Mouse (Mus musculus): Measurements from ENCODE around the gene Ankrd44. TPM values are rescaled to one million over a fixed set of nuclear protein-coding genes. Genes with fewer than 3 reads are reported as not detected.
A peak's percentile ranks its signal among the peaks of the same experiment; 100 is the strongest.

Ankrd44 gene
- polyA plus RNA-seq, 1 experiment from 2014 or later, result 19.2 TPM

DNA sequence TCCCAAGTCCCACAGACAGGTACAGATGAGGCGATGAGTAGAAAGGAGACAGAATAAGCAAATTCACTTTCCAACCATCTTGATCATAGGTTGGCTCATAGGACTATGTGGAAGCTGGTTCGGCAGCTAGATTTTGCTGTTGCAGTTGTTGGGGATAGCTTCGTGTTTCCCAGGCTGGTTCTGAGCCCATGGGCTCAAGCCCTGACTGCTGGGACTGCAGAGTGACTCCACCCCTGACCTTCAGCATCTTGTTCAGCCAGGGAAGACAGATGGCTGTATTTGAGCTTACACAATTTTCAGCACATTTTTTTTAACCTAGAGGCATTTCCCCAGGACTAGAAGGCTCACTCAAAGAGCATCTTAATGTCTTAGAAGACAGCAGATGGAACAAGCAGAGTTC, 237.7 kb downstream of the Ankrd44 start:
- Histone ChIP-seq H3K27me3 (replicated peaks; ENCODE audit: low read depth, poor library complexity, severe bottlenecking) (no peaks in the 10 kb centered on the region), H3K9me3 (no peaks in the 10 kb centered on the region), H3K4me1 (no peaks in the 10 kb centered on the region), H3K27ac (replicated peaks) (no peak overlapping the region), H3K4me3 (no peak overlapping the region), H3K36me3 (replicated peaks) (no peaks in the 10 kb centered on the region)
- no peak for DNase-seq (ENCODE audit: low spot score)
- 86% methylated on average over 3 of the region's 3 CpGs for WGBS

GRCm38 (mm10) chr1:54684316-54684715, 241.9 kb downstream of the Ankrd44 start:
- DNase-seq (ENCODE audit: low spot score), result no peak
- no peaks in the 10 kb centered on the region for H3K27me3 ChIP-seq (replicated peaks; ENCODE audit: low read depth, poor library complexity, severe bottlenecking)
- no peaks in the 10 kb centered on the region for H3K36me3 ChIP-seq (replicated peaks)
- no peaks in the 10 kb centered on the region for H3K9me3 ChIP-seq
- H3K4me1 ChIP-seq, result no peaks in the 10 kb centered on the region
- WGBS, result 87% methylated on average over 4 of the region's 4 CpGs
- H3K4me3 ChIP-seq, result no peak overlapping the region
- H3K27ac ChIP-seq (replicated peaks), result no peak overlapping the region

DNA sequence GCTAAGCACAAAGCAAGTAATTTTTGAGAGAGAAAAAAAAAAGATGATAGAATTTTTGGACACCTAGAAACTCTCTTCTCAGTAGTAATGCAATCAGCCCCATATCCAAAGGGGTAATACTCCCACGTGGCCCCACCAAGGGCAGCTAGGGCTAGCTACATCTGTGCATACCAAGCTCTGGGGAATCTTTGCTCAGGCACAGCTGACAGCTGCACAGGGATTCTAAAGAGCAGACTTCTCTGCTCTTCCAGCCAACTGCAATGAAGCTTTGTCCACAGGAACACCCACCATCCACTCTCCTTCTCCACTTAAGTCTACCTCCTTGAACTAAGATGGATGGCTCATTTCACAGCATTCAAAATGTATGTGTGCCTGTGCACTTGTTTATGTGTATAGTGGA, 246.6 kb downstream of the Ankrd44 start:
- no peak overlapping the region for H3K27ac ChIP-seq (replicated peaks)
- no peaks in the 10 kb centered on the region for H3K27me3 ChIP-seq (replicated peaks; ENCODE audit: low read depth, poor library complexity, severe bottlenecking)
- WGBS, result 78% methylated on average over 1 of the region's 1 CpGs
- H3K4me1 ChIP-seq, result peaks cover 9% of the 10 kb centered on the region; the same call in 1 of the 2 replicates
- H3K4me3 ChIP-seq, result no peak overlapping the region
- H3K9me3 ChIP-seq, result no peaks in the 10 kb centered on the region
- H3K36me3 ChIP-seq (replicated peaks), result peaks cover 4% of the 10 kb centered on the region; the same call in 1 of the 2 replicates
- DNase-seq (ENCODE audit: low spot score), result no peak

DNA sequence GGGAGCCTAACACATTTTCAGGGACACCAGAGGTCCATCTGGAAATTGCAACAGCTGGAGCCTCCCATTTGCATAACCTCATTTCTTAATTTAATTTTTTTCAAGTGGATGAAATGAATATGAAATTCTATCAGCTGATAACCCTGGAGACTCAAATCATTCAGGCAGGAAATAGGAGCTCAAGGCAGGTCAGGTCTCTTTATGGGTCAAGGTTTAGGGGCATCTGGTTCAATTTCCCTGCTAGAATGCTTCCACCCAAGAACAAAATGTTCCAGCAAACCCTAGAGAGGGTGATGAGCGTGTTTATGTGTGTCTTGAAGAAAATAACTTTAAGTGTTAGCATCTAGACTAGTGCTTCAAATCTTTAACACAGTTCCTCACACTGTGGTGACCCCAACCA, 248.2 kb downstream of the Ankrd44 start:
- Histone ChIP-seq H3K4me3 (no peak overlapping the region), H3K36me3 (replicated peaks) (peaks cover 4% of the 10 kb centered on the region; the same call in 1 of the 2 replicates), H3K9me3 (no peaks in the 10 kb centered on the region), H3K27me3 (replicated peaks; ENCODE audit: low read depth, poor library complexity, severe bottlenecking) (no peaks in the 10 kb centered on the region), H3K27ac (replicated peaks) (no peak overlapping the region), H3K4me1 (peaks cover 9% of the 10 kb centered on the region; the same call in 1 of the 2 replicates)
- DNase-seq (ENCODE audit: low spot score), result no peak
- 75% methylated on average over 1 of the region's 1 CpGs for WGBS

DNA sequence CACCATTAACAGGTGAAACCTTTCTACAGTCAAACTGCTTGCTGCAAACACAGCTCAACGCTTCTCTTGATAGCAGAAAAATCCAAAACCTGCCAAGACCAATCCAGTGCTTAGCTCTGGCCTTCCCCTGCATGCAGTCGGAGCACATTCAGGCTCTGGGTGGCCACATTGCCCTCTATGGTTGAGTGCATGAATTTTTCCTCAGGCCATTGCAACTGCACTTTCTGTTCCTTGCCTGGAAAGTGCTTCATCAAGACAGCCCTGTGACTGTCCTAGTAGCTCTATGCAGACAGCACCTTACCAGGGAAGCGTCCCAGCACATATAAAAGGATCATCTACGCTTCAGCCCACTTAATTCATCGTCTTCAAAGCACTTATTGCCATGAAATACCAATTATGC, 250.7 kb downstream of the Ankrd44 start:
- Histone ChIP-seq H3K36me3 (replicated peaks) (peaks cover 4% of the 10 kb centered on the region; the same call in 1 of the 2 replicates), H3K4me1 (peaks cover 9% of the 10 kb centered on the region; the same call in 1 of the 2 replicates), H3K9me3 (no peaks in the 10 kb centered on the region), H3K27ac (replicated peaks) (no peak overlapping the region), H3K4me3 (no peak overlapping the region), H3K27me3 (replicated peaks; ENCODE audit: low read depth, poor library complexity, severe bottlenecking) (no peaks in the 10 kb centered on the region)
- WGBS, result 63% methylated on average over 5 of the region's 5 CpGs
- no peak for DNase-seq (ENCODE audit: low spot score)

- H3K36me3 ChIP-seq (replicated peaks), result no peaks in the 10 kb centered on the region; the same call in 1 of the 2 replicates
- 81% methylated on average over 2 of the region's 2 CpGs for WGBS
- no peak for DNase-seq (ENCODE audit: low spot score)
Observed at GRCm38 (mm10) chr1:54667991-54668390, 258.2 kb downstream of the Ankrd44 start.

DNA sequence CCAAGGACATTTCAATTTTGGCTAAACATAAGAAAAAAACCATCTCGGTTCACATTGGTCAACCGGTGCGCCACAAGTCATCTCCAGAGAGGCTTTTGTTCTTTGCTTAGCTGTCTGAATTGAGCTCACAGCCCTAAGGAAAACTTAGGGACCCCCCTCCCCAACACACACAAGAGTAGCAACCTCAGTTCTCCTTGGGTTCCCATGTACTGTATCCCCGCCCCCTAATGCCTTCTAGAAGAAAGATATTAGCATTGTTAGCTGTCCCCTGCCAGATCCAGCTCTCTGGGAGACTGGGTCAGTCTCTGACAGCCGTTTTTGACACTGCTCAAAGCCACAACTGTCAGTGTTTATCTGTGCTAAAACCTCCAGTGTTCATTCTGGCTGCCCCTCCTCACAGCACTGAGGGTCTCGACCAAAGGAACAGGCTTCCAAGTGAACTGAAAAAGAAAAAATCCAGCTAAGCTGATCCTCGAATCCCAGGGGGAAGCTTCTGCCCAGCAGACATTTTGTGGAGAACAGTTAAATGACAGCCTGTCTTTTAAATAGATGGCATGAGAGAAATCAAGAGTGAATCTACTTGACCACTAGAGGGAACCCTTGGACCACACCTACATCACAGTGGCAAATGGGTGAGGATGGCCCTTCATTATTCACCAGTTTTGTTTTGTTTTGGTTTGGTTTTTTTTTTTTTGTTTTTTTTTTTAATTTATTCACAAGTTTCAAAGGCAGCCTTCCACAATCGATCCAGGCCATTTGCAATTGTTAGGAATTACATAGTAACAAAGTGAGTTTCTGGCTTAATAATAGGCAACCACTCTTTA, 260.4 kb downstream of the Ankrd44 start:
- DNase-seq (ENCODE audit: low spot score), result peak; percentile 23
- H3K4me3 ChIP-seq, result no peak overlapping the region
- no peak overlapping the region for H3K27ac ChIP-seq (replicated peaks)
- H3K9me3 ChIP-seq, result no peaks in the 10 kb centered on the region
- H3K36me3 ChIP-seq (replicated peaks), result peaks cover 2% of the 10 kb centered on the region; the same call in 1 of the 2 replicates
- H3K4me1 ChIP-seq, result peaks cover 4% of the 10 kb centered on the region; the same call in 1 of the 2 replicates
- no peaks in the 10 kb centered on the region for H3K27me3 ChIP-seq (replicated peaks; ENCODE audit: low read depth, poor library complexity, severe bottlenecking)
- WGBS, result 65% methylated on average over 8 of the region's 8 CpGs

More at GRCm38 (mm10) chr1:54667991-54668390, 258.2 kb downstream of the Ankrd44 start:
- Histone ChIP-seq H3K27me3 (replicated peaks; ENCODE audit: low read depth, poor library complexity, severe bottlenecking) (no peaks in the 10 kb centered on the region), H3K9me3 (no peaks in the 10 kb centered on the region), H3K4me3 (no peak overlapping the region), H3K4me1 (peaks cover 4% of the 10 kb centered on the region; the same call in 1 of the 2 replicates), H3K27ac (replicated peaks) (no peak overlapping the region)

GRCm38 (mm10) chr1:54665095-54665494, 261.1 kb downstream of the Ankrd44 start:
- no peak for DNase-seq (ENCODE audit: low spot score)
- Histone ChIP-seq H3K9me3 (no peaks in the 10 kb centered on the region), H3K27ac (replicated peaks) (no peak overlapping the region), H3K4me3 (no peak overlapping the region), H3K4me1 (peaks cover 4% of the 10 kb centered on the region; the same call in 1 of the 2 replicates), H3K27me3 (replicated peaks; ENCODE audit: low read depth, poor library complexity, severe bottlenecking) (no peaks in the 10 kb centered on the region), H3K36me3 (replicated peaks) (peaks cover 6% of the 10 kb centered on the region; the same call in 1 of the 2 replicates)
- 87% methylated on average over 4 of the region's 4 CpGs for WGBS

- H3K9me3 ChIP-seq, result no peaks in the 10 kb centered on the region
- H3K27ac ChIP-seq (replicated peaks), result no peak overlapping the region
- H3K4me1 ChIP-seq, result no peaks in the 10 kb centered on the region
- no peak overlapping the region for H3K4me3 ChIP-seq
- no peaks in the 10 kb centered on the region for H3K27me3 ChIP-seq (replicated peaks; ENCODE audit: low read depth, poor library complexity, severe bottlenecking)
- WGBS, result 86% methylated on average over 6 of the region's 6 CpGs
- peaks cover 6% of the 10 kb centered on the region; the same call in 1 of the 2 replicates for H3K36me3 ChIP-seq (replicated peaks)
- no peak for DNase-seq (ENCODE audit: low spot score)
Observed at GRCm38 (mm10) chr1:54660674-54661073, 265.5 kb downstream of the Ankrd44 start.

DNA sequence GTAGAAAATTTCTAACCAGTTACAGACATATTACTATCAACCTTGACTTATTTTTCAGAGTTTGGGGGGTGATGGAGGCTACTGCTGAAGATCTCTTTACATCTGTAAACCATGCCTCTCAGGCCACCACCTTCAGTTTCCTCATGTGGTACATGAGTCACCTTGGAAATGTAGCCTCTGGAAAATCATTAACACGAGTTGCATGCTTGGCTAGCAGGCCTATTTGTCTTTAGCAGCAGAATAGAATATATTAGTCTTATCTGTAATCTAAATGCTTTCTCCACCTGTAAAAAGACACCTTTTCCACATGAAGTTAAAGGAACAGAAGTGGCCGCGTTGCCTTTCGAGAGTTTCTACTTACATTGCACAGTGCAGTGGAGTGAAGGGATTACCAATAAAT, 267.6 kb downstream of the Ankrd44 start:
- Histone ChIP-seq H3K9me3 (no peaks in the 10 kb centered on the region), H3K27me3 (replicated peaks; ENCODE audit: low read depth, poor library complexity, severe bottlenecking) (no peaks in the 10 kb centered on the region), H3K4me1 (no peaks in the 10 kb centered on the region), H3K4me3 (no peak overlapping the region), H3K27ac (replicated peaks) (no peak overlapping the region), H3K36me3 (replicated peaks) (peaks cover 6% of the 10 kb centered on the region; the same call in 1 of the 2 replicates)
- DNase-seq (ENCODE audit: low spot score), result no peak
- WGBS, result 97% methylated on average over 4 of the region's 4 CpGs

DNA sequence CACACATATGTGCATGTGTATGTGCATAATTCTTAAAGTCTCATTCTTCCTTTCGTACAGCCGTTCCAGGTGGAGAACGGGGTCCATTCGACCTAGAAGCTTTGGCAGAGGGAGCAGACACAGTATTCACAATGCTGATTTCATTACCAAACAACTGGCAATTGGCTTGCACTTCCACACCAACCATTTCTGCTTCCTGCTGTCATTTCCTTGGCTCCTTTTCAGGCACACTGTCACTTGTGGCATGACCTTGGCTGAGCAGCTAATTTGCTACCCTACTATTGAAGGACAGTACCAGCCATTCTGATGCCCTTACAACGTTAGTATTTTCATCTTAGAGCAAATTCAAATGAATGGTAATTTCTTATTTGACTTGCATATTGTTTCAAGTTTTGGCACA, 277.9 kb downstream of the Ankrd44 start:
- Histone ChIP-seq H3K36me3 (replicated peaks) (peaks cover 12% of the 10 kb centered on the region; the same call in 1 of the 2 replicates), H3K27ac (replicated peaks) (no peak overlapping the region), H3K27me3 (replicated peaks; ENCODE audit: low read depth, poor library complexity, severe bottlenecking) (no peaks in the 10 kb centered on the region), H3K4me3 (no peak overlapping the region), H3K4me1 (no peaks in the 10 kb centered on the region), H3K9me3 (no peaks in the 10 kb centered on the region)
- no peak for DNase-seq (ENCODE audit: low spot score)
- WGBS, result 90% methylated on average over 5 of the region's 5 CpGs

- H3K4me1 ChIP-seq, result no peaks in the 10 kb centered on the region
- 84% methylated on average over 3 of the region's 3 CpGs for WGBS
- no peak for DNase-seq (ENCODE audit: low spot score)
- H3K9me3 ChIP-seq, result no peaks in the 10 kb centered on the region
- H3K27ac ChIP-seq (replicated peaks), result no peak overlapping the region
- H3K36me3 ChIP-seq (replicated peaks), result peaks cover 7% of the 10 kb centered on the region; the same call in 1 of the 2 replicates
- no peak overlapping the region for H3K4me3 ChIP-seq
- H3K27me3 ChIP-seq (replicated peaks; ENCODE audit: low read depth, poor library complexity, severe bottlenecking), result no peaks in the 10 kb centered on the region
Observed at GRCm38 (mm10) chr1:54647335-54647745, 278.8 kb downstream of the Ankrd44 start.
